Mouse (Mus musculus) heart, embryonic 11.5 days (tissue): ENCODE measurements around the gene Arl9. TPM values are rescaled to one million over a fixed set of nuclear protein-coding genes. Genes with fewer than 3 reads are reported as not detected.
"Not testable (repeated sequence)": the region's sequence is repeated elsewhere in the genome, so short reads cannot be mapped to it uniquely, and the experiment has no call there.

Experiments
- ATAC-seq: fragments of 200-750 bp; cut with Nextera tagmentation; replicated peaks from 2 replicates; pipeline ENCODE4 v1.8.0; 2017; ENCODE audit warnings: moderate library complexity; ENCODE audit not compliant: insufficient number of reproducible peaks, low FRiP score, low TSS enrichment
- H3K27ac ChIP-seq: fragments of 300-500 bp; sonication (generic); 2 replicates; pipeline ENCODE4 v1.5.1; 2014; ENCODE audit warnings: mild to moderate bottlenecking, low read depth, low read length
- H3K27me3 ChIP-seq: fragments of 300-500 bp; sonication (generic); 2 replicates; pipeline ENCODE4 v1.6.1; 2014; ENCODE audit warnings: mild to moderate bottlenecking, low read length, mixed read lengths; ENCODE audit not compliant: control insufficient read depth, insufficient read depth
- H3K36me3 ChIP-seq: fragments of 300-500 bp; sonication (generic); 2 replicates; pipeline ENCODE4 v1.6.1; 2014; ENCODE audit warnings: mild to moderate bottlenecking, low read length, moderate library complexity, mixed read lengths; ENCODE audit not compliant: control insufficient read depth, insufficient read depth
- H3K4me1 ChIP-seq: fragments of 300-500 bp; sonication (generic); 2 replicates; pipeline ENCODE4 v1.6.1; 2014; ENCODE audit warnings: low read length; ENCODE audit not compliant: control insufficient read depth, insufficient read depth
- H3K4me2 ChIP-seq: fragments of 300-500 bp; sonication (generic); 2 replicates; pipeline ENCODE4 v1.6.1; 2014; ENCODE audit warnings: mild to moderate bottlenecking, moderate library complexity
- H3K4me3 ChIP-seq: fragments of 300-500 bp; sonication (generic); 2 replicates; pipeline ENCODE4 v1.5.1; 2014; ENCODE audit warnings: low read depth, low read length
- H3K9ac ChIP-seq: fragments of 300-500 bp; sonication (generic); 2 replicates; pipeline ENCODE4 v1.6.1; 2014; ENCODE audit warnings: mild to moderate bottlenecking, low read depth, low read length, moderate library complexity
- H3K9me3 ChIP-seq: fragments of 300-500 bp; sonication (generic); replicated peaks from 2 replicates; pipeline ENCODE4 v1.6.1; 2016; ENCODE audit warnings: low read length; ENCODE audit not compliant: control insufficient read depth
- WGBS: fragments of 180-500 bp; shearing (Covaris S2); extraction: QIAGEN DNeasy Blood & Tissue Kit; methylation state at CpG from one replicate; pipeline ENCODE4 v1.1.7; 2014; ENCODE audit not compliant: insufficient replicate concordance; 5-methylcytosine and 5-hydroxymethylcytosine counted together
- polyA plus RNA-seq: library from polyadenylated mRNA; unstranded; fragments of >200 nt; fragmentation: Nextera tagmentation; extraction: Ambion mirVana; gene quantifications from 2 replicates; pipeline ENCODE4 v1.2.1, GENCODE M21; 2014

The Arl9 gene
- polyA plus RNA-seq, 1 experiment from 2014 or later = not detected

DNA sequence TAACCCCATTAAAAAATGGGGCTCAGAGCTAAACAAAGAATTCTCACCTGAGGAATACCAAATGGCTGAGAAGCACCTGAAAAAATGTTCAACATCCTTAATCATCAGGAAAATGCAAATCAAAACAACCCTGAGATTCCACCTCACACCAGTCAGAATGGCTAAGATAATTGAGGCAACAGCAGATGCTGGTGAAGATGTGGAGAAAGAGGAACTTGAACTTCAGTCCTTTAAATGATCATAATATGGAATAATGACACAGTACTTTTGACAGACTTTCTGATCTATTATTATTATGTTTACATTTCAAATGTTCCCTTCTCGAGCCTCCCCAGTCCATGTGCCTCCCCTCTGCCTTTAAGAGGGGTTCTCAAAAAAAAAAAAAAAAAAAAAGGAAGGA lies 32.7 kb upstream of the Arl9 start:
- Histone ChIP-seq H3K4me1 (peaks cover 14% of the 10 kb centered on the region), H3K36me3 (peaks cover 11% of the 10 kb centered on the region)
- H3K9ac ChIP-seq, H3K27me3 ChIP-seq, ATAC-seq, H3K4me3 ChIP-seq, H3K9me3 ChIP-seq, H3K27ac ChIP-seq, H3K4me2 ChIP-seq: not testable (repeated sequence)
- 77% methylated on average over 1 of the region's 1 CpGs for WGBS

DNA sequence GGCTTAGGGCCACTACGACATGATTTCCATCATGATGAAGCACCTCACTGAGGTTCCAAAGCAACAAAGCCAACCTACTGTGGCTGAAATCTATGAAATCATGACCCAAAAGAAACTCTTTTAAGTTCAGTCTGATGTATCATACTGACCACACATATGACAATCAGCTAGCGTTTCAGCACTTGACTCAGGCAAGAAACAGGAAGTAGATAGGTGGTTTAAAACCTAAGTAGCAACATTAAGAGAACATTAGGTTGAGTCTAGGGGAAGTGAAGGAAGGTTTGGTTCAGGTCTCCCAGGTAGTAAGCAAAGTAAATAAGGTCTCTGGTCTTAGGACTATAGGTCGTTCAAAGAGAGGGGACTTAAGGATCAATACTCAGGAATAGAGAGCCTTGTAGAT lies 30.4 kb upstream of the Arl9 start:
- H3K27me3 ChIP-seq = no peaks in the 10 kb centered on the region
- peaks cover 14% of the 10 kb centered on the region for H3K4me1 ChIP-seq
- no peak for ATAC-seq
- H3K27ac ChIP-seq = no peak overlapping the region
- peak overlapping the region; percentile 94 for H3K4me2 ChIP-seq
- no peak overlapping the region; the same call in 1 of the 2 replicates for H3K9ac ChIP-seq
- peak overlapping the region; percentile 96 for H3K4me3 ChIP-seq
- no peaks in the 10 kb centered on the region for H3K9me3 ChIP-seq
- H3K36me3 ChIP-seq = peaks cover 8% of the 10 kb centered on the region
- 60% methylated on average over 3 of the region's 3 CpGs for WGBS

DNA sequence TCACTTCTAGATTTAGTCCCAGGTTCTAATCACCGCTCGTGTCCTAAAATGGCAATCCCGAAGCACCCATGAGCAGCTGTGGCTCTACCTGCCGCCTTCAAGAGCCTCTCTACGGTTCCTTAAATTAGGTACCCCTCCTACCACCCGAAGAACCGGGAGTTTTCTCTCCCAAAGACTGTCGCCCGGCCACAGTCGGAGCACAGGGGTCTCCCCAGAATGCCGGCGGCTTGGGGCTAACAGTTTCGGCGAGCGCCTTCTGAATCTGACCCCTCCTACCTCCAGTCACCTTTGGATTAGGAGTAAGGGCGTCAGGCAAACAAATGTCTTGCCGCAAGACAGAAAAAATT lies 29.7 kb upstream of the Arl9 start:
- WGBS = 2% methylated on average over 17 of the region's 17 CpGs
- Histone ChIP-seq H3K4me3 (peak overlapping the region; percentile 96), H3K9me3 (no peaks in the 10 kb centered on the region), H3K36me3 (peaks cover 8% of the 10 kb centered on the region), H3K4me2 (peak overlapping the region; percentile 94), H3K27ac (peak overlapping the region; percentile 89; the same call in 1 of the 2 replicates), H3K4me1 (peaks cover 14% of the 10 kb centered on the region), H3K9ac (peak overlapping the region; percentile 92), H3K27me3 (no peaks in the 10 kb centered on the region)
- peak; percentile 5; the same call in 1 of the 2 replicates for ATAC-seq

DNA sequence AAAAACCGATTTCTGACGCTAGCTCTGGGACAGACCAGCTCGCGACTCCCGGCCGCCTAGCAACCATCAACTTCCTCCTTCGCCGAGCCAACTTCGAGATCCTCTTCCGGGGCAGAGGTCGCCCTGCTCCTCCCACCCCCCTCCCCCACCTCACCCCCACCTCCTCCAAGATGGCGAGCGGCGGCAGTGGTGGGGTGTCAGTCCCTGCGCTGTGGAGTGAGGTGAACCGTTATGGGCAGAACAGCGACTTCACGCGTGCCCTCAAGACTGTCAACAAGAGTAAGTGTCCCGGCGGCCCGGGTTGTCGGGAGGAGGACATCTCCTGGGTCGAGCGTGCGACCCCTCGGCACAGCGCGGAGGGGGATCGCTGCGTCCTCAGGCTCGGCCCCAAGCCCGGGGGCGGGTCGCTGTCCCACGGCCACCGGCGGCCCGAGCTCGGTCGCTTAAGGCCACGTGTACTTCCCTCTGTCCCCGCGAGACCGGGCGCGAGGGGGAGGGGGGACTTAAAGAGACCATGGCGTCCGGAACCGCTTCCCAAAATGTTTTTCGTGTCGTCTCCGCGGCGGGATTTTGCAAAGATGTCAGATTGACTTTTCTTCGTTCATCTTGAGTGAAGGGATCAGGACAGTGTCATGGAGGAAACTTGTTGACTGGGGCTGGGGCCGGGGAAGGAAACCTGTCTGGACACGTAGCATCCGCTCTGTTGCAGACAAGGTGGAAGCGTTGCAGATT lies 29.1 kb upstream of the Arl9 start, which contains the start of gene Srp72:
Gene Srp72, plus strand, starts transcription at position 130 of the 732 bp plus-strand sequence.
- Histone ChIP-seq H3K9ac (peak within 1 kb of the TSS; percentile 92), H3K27me3 (no peaks in the 10 kb centered on the region), H3K4me1 (peaks cover 14% of the 10 kb centered on the region), H3K9me3 (no peaks in the 10 kb centered on the region), H3K36me3 (peaks cover 13% of the 10 kb centered on the region), H3K27ac (peak within 1 kb of the TSS; percentile 89), H3K4me3 (peak within 1 kb of the TSS; percentile 96), H3K4me2 (peak within 1 kb of the TSS; percentile 94)
- under 1% methylated on average over 60 of the region's 60 CpGs for WGBS
- peak; percentile 91 for ATAC-seq

DNA sequence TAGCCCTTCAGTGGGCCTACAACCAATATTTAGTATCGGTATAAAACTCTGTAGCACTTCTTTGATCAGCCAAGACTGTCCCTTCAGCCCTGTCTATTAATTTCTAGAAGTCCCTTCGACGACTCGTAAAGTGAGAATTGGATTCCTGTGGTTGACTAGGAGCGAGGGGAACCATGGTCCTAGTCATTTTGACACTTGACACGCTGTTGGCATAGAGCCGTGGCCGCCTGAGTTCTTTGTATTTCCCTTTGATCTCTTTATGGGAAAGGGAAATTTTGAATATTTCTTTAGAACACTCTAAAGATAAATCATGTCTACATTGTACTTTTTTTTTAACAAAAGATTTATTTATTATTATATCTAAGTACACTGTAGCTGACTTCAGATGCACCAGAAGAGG lies 28.1 kb upstream of the Arl9 start:
- Histone ChIP-seq H3K4me3 (peak overlapping the region; percentile 96), H3K9ac (no peak overlapping the region), H3K4me2 (peak overlapping the region; percentile 82), H3K36me3 (peaks cover 18% of the 10 kb centered on the region), H3K27me3 (no peaks in the 10 kb centered on the region), H3K27ac (no peak overlapping the region), H3K9me3 (no peaks in the 10 kb centered on the region), H3K4me1 (peaks cover 14% of the 10 kb centered on the region)
- ATAC-seq = no peak
- WGBS = 91% methylated on average over 8 of the region's 8 CpGs

DNA sequence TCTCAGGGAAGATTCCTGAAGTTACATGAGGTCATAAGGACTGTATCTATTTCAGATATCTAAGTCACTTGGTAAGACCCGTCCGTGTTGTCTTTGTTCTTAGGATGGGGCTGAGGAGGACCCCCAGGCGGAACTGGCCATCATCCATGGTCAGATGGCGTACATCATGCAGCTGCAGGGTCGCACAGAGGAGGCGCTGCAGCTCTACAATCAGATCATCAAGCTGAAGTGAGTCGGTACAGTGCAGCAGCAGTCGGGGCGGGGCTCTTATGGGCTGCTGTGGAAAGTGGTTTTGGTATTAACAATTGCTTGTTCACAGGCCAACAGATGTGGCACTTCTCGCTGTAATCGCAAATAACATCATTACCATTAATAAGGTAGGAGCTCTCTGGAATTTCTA lies 19.8 kb upstream of the Arl9 start:
- no peak for ATAC-seq
- no peak overlapping the region for H3K4me2 ChIP-seq
- H3K27ac ChIP-seq = no peak overlapping the region
- H3K36me3 ChIP-seq = peaks cover 53% of the 10 kb centered on the region
- no peaks in the 10 kb centered on the region for H3K4me1 ChIP-seq
- H3K9me3 ChIP-seq = no peaks in the 10 kb centered on the region
- no peaks in the 10 kb centered on the region for H3K27me3 ChIP-seq
- 89% methylated on average over 11 of the region's 11 CpGs for WGBS
- no peak overlapping the region for H3K4me3 ChIP-seq
- no peak overlapping the region for H3K9ac ChIP-seq

DNA sequence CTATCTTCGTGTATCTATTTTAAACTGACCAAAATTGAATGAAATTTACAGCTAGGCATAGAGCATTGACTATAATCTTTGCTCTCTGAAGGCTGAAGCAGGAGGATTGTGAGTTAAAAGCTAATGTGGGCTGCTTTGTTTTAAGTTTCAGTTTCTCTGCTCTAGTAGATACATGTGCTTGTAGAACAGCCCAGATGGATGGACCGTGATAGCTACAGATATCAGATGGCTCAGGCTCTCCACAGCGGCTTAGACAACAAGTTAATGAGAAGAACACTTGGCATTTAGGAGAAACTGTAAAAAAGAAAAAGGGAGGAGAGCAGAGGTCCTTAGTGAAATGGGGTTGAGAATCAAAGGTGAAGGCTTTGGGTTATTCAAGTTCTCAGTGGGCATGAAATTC lies 13.1 kb upstream of the Arl9 start:
- H3K27ac ChIP-seq = no peak overlapping the region
- ATAC-seq = no peak
- no peak overlapping the region for H3K4me3 ChIP-seq
- no peak overlapping the region for H3K9ac ChIP-seq
- no peaks in the 10 kb centered on the region for H3K27me3 ChIP-seq
- no peak overlapping the region for H3K4me2 ChIP-seq
- 90% methylated on average over 3 of the region's 3 CpGs for WGBS
- no peaks in the 10 kb centered on the region for H3K4me1 ChIP-seq
- no peaks in the 10 kb centered on the region for H3K9me3 ChIP-seq
- peaks cover 45% of the 10 kb centered on the region for H3K36me3 ChIP-seq

DNA sequence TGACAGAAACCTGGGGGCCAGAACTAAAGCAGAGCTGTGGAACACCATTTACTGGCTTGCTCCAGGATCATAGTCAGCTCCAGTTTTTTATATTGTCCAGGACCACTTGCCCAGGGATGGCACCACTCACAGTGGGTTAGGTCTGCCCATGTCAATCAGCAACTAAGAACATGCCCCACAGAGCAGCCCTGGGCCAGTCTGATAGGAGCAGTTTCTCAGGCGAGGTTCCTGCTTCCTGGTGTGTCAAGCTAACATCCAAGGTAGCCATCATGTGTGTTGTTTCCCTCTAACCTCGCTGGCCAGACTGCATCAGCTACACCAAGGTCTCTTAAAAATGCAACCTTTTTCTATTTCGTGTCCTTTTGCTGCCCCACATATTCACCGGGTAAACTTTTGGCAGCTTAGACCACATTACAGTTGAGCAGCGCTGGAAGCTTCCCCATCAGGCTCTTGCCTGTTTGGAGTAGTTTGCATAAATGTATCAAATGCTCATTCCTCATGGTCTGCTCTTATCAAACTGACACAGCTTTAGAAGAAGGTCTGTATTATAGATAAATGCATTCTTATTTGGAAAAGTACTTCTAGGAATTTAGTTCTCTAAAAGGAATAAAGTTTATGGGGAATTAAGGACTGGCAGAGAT lies 10.6 kb upstream of the Arl9 start:
- Histone ChIP-seq H3K27me3 (no peaks in the 10 kb centered on the region), H3K9me3 (no peaks in the 10 kb centered on the region), H3K4me3 (no peak overlapping the region), H3K9ac (no peak overlapping the region), H3K4me2 (no peak overlapping the region), H3K4me1 (no peaks in the 10 kb centered on the region), H3K36me3 (peaks cover 48% of the 10 kb centered on the region), H3K27ac (no peak overlapping the region)
- ATAC-seq = no peak
- WGBS = 95% methylated on average over 5 of the region's 5 CpGs
